In genomic region chr19:14373996-14374395, GRCm38 (mm10) we compare ENCODE assay signal across 17 mouse cellular contexts.
"Had no signal": no experiment of that assay in that cellular context is flagged by ENCODE, and none has a peak within 500 bp of the region (broad histone marks: within the 10 kb centered on the region; RNA-seq: fewer than 3 reads in every experiment).

No protein-coding gene starts in this region.

- H3K27me3 ChIP-seq: neural tube, embryonic 13.5 days; neural tube, embryonic 15.5 days had no signal

- H3K36me3 ChIP-seq: midbrain, embryonic 13.5 days; neural tube, embryonic 13.5 days; neural tube, embryonic 15.5 days had no signal

- H3K9me3 ChIP-seq: midbrain, embryonic 13.5 days; neural tube, embryonic 13.5 days; neural tube, embryonic 15.5 days had no signal

- H3K4me3 ChIP-seq: midbrain, embryonic 13.5 days; myocyte; neural tube, embryonic 13.5 days; neural tube, embryonic 15.5 days had no signal

- DNase-seq: lung, adult 18-20 months; lung, embryonic 14.5 days; lung, postnatal 10 days; lung, postnatal 4 days; retina, postnatal 1 day; right cerebral cortex, adult 18-20 months; right cerebral cortex, postnatal 25 days; right cerebral cortex, postnatal 4 days; spleen, adult 18-20 months; thymus, adult 18-20 months; thymus, postnatal 14 days; thymus, postnatal 36 days had no signal

- H3K9ac ChIP-seq: lung, embryonic 14.5 days; midbrain, embryonic 13.5 days; neural tube, embryonic 13.5 days; neural tube, embryonic 15.5 days had no signal

- H3K27ac ChIP-seq: midbrain, embryonic 13.5 days; neural tube, embryonic 13.5 days; neural tube, embryonic 15.5 days had no signal

- H3K4me2 ChIP-seq: lung, embryonic 14.5 days; midbrain, embryonic 11.5 days; midbrain, embryonic 13.5 days; neural tube, embryonic 13.5 days; neural tube, embryonic 15.5 days had no signal
